Mouse (Mus musculus) left cerebral cortex, postnatal 10 days (tissue): Measurements from ENCODE around the gene Casp7. TPM values are rescaled to one million over a fixed set of nuclear protein-coding genes. Genes with fewer than 3 reads are reported as not detected.
A peak's percentile ranks its signal among the peaks of the same experiment; 100 is the strongest.

Experiments used
- DNase-seq, 2 experiments: peaks; one replicate each; pipeline ENCODE4 v3.0.0; 2021 to 2022; ENCODE audit warnings: low spot score in 2 of 2, mixed read lengths in 1 of 2; ENCODE audit errors: extremely low spot score in 1 of 2
- intact Hi-C: fragments of 180-260 bp; cut with DNase I; formaldehyde crosslinking; loops from one replicate; pipeline ENCODE4 v1.15.1; 2025
- total RNA-seq, 2 experiments: library from RNA; stranded (reverse); gene quantifications; 2 replicates each; pipeline ENCODE4 v1.2.3; 2021

Gene Casp7
- total RNA-seq, 2 experiments from 2014 or later = 12.5 to 13.0 TPM

- no peak for DNase-seq
- intact Hi-C loops = no loop called here
Measured at GRCm38 (mm10) chr19:56452421-56452820, 55.5 kb downstream of the Casp7 start.

GRCm38 (mm10) chr19:56454862-56455261 is 57.9 kb downstream of the Casp7 start:
- DNase-seq = no peak
- intact Hi-C loops = no loop called here

GRCm38 (mm10) chr19:56455369-56455768 is 58.4 kb downstream of the Casp7 start:
- intact Hi-C loops = no loop called here
- DNase-seq = no peak

- intact Hi-C loops = no loop called here
- no peak for DNase-seq
Measured at GRCm38 (mm10) chr19:56457569-56457968, 60.6 kb downstream of the Casp7 start.

- no peak for DNase-seq
- intact Hi-C loops = no loop called here
Measured at GRCm38 (mm10) chr19:56459154-56460050, 62.5 kb downstream of the Casp7 start.

- intact Hi-C loops = no loop called here
- no peak for DNase-seq
Measured at GRCm38 (mm10) chr19:56460241-56460640, 63.3 kb downstream of the Casp7 start.

GRCm38 (mm10) chr19:56461522-56462101 is 64.7 kb downstream of the Casp7 start, which contains the start of gene Plekhs1:
Gene Plekhs1, plus strand, starts transcription at chr19:56461640.
- no peak for DNase-seq

GRCm38 (mm10) chr19:56462786-56463185 is 65.9 kb downstream of the Casp7 start:
- intact Hi-C loops = no loop called here
- DNase-seq = no peak

More at GRCm38 (mm10) chr19:56461522-56462101, 64.7 kb downstream of the Casp7 start, which contains the start of gene Plekhs1:
- intact Hi-C loops = no loop called here

GRCm38 (mm10) chr19:56466486-56466885 is 69.6 kb downstream of the Casp7 start:
- intact Hi-C loops = no loop called here
- DNase-seq = no peak

- no peak for DNase-seq
- intact Hi-C loops = loop anchor here (2.0 kb wide), 1 partner anchor 20 kb away; no protein-coding TSS in a partner anchor
Measured at GRCm38 (mm10) chr19:56470286-56471020, 73.5 kb downstream of the Casp7 start.

- intact Hi-C loops = loop anchor here (2.0 kb wide), 1 partner anchor 21 kb away; no protein-coding TSS in a partner anchor
- no peak for DNase-seq
Measured at GRCm38 (mm10) chr19:56471934-56472333, 75.0 kb downstream of the Casp7 start.

- intact Hi-C loops = no loop called here
- peak in 1 of 2 experiments; percentile 51 for DNase-seq
Measured at GRCm38 (mm10) chr19:56474869-56475550, 78.1 kb downstream of the Casp7 start.

GRCm38 (mm10) chr19:56476546-56476945 is 79.6 kb downstream of the Casp7 start:
- DNase-seq = no peak
- intact Hi-C loops = no loop called here

- intact Hi-C loops = no loop called here
- no peak for DNase-seq
Measured at GRCm38 (mm10) chr19:56477253-56477652, 80.3 kb downstream of the Casp7 start.

GRCm38 (mm10) chr19:56477832-56478231 is 80.9 kb downstream of the Casp7 start:
- intact Hi-C loops = no loop called here
- DNase-seq = no peak

- no peak for DNase-seq
- intact Hi-C loops = no loop called here
Measured at GRCm38 (mm10) chr19:56484630-56485375, 87.9 kb downstream of the Casp7 start.

- DNase-seq = no peak
- intact Hi-C loops = no loop called here
Measured at GRCm38 (mm10) chr19:56485376-56486271, 88.7 kb downstream of the Casp7 start.
